Mouse (Mus musculus) intestine, embryonic 14.5 days (tissue): ENCODE measurements around the gene Tnrc18. TPM values are rescaled to one million over a fixed set of nuclear protein-coding genes. Genes with fewer than 3 reads are reported as not detected.

Experiments used
- ATAC-seq: fragments of 200-750 bp; cut with Nextera tagmentation; replicated peaks from 2 replicates; pipeline ENCODE4 v1.8.0; 2017; ENCODE audit warnings: low read depth, moderate number of reproducible peaks, moderate TSS enrichment, moderate library complexity; ENCODE audit not compliant: low FRiP score, low TSS enrichment
- DNase-seq: peaks from one replicate; pipeline ENCODE4 v3.0.0-alpha.2; 2018; ENCODE audit warnings: low spot score
- H3K27ac ChIP-seq: fragments of 300-500 bp; sonication (generic); 2 replicates; pipeline ENCODE4 v1.5.1; 2014; ENCODE audit warnings: low read depth, mild to moderate bottlenecking, control low read depth
- H3K27me3 ChIP-seq: fragments of 300-500 bp; sonication (generic); replicated peaks from 2 replicates; pipeline ENCODE4 v1.6.1; 2014; ENCODE audit warnings: low read length, control low read depth; ENCODE audit not compliant: control insufficient read depth, insufficient read depth
- H3K36me3 ChIP-seq: fragments of 300-500 bp; sonication (generic); 2 replicates; pipeline ENCODE4 v1.6.1; 2014; ENCODE audit warnings: low read length, control low read depth; ENCODE audit not compliant: control insufficient read depth, insufficient read depth
- H3K4me1 ChIP-seq: fragments of 300-500 bp; sonication (generic); replicated peaks from 2 replicates; pipeline ENCODE4 v1.6.1; 2014; ENCODE audit warnings: low read length, control low read depth, mixed read lengths; ENCODE audit not compliant: control insufficient read depth, insufficient read depth
- H3K4me2 ChIP-seq: fragments of 300-500 bp; sonication (generic); 2 replicates; pipeline ENCODE4 v1.6.1; 2014; ENCODE audit warnings: low read length
- H3K4me3 ChIP-seq: fragments of 300-500 bp; sonication (generic); 2 replicates; pipeline ENCODE4 v1.5.1; 2014; ENCODE audit warnings: low read depth, low read length, control low read depth, mixed read lengths
- H3K9ac ChIP-seq: fragments of 300-500 bp; sonication (generic); 2 replicates; pipeline ENCODE4 v1.6.1; 2014; ENCODE audit warnings: mild to moderate bottlenecking, low read length
- H3K9me3 ChIP-seq: fragments of 300-500 bp; sonication (generic); 2 replicates; pipeline ENCODE4 v1.6.1; 2016; ENCODE audit warnings: low read length, control low read depth; ENCODE audit not compliant: control insufficient read depth
- WGBS: fragments of 180-500 bp; shearing (Covaris S2); extraction: QIAGEN DNeasy Blood & Tissue Kit; methylation state at CpG from one replicate; pipeline ENCODE4 v1.1.7; 2014; 5-methylcytosine and 5-hydroxymethylcytosine counted together
- polyA plus RNA-seq: library from polyadenylated mRNA; unstranded; fragments of >200 nt; fragmentation: Nextera tagmentation; extraction: Ambion mirVana; gene quantifications from 2 replicates; pipeline ENCODE4 v1.2.1, GENCODE M21; 2014

Tnrc18 gene
- polyA plus RNA-seq = 31.3 TPM in 2 replicates

DNA sequence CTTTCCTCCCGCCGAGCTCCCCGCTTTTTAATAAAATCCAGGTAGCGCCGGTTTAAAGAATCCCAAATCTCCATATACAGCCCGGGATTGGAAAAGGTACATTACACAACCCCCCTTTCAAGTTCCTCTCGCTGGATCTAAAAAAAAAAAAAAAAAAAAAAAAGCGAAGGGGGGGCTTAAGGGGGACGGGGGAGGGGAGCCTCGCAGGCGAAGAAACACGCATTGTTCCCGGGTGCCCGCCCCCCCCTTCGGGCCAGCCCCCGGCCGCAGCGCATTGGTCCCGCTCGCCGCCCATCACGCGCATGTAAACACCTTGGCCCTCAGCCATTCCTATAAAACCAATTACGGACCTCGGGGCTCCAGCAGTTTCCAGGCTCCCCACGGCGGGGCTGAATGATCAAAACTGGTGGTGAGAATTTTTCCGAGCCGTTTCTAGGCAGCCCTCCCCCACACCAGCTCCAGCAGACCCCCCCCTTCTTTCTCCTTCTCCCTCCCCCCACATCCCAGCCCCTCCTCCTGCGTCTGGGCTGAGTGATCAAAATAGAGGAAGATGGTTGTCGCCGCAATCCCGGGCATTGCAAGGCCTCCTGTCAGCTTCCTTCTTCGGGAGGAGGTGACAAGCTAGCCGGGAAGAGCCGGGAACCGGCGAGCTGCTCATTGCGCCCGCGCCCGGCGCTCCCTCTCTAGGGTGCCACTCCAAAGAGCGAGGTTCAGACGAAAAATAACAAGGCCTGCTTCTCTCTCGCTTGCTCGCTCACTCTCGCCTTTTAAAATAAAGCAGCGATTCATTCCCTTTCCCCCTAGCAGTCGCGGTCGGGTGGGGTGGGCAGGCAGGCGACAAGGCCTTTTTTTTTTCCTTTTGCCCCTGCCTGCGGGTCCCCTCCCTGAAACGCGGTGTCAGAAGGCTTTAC is at the start of gene Tnrc18:
Gene Tnrc18 (minus strand): TSS at position 139 of the 911 bp plus-strand sequence.
- Histone ChIP-seq H3K9ac (peak within 1 kb of the TSS; percentile 100), H3K27ac (peak within 1 kb of the TSS; percentile 100), H3K4me3 (peak within 1 kb of the TSS; percentile 65), H3K27me3 (no peaks in the 10 kb centered on the region), H3K36me3 (no peaks in the 10 kb centered on the region), H3K9me3 (no peaks in the 10 kb centered on the region), H3K4me1 (peaks cover 9% of the 10 kb centered on the region), H3K4me2 (peak within 1 kb of the TSS; percentile 98)
- WGBS = under 1% methylated on average over 54 of the region's 56 CpGs
- DNase-seq = peak; percentile 99
- peak; percentile 59 for ATAC-seq

DNA sequence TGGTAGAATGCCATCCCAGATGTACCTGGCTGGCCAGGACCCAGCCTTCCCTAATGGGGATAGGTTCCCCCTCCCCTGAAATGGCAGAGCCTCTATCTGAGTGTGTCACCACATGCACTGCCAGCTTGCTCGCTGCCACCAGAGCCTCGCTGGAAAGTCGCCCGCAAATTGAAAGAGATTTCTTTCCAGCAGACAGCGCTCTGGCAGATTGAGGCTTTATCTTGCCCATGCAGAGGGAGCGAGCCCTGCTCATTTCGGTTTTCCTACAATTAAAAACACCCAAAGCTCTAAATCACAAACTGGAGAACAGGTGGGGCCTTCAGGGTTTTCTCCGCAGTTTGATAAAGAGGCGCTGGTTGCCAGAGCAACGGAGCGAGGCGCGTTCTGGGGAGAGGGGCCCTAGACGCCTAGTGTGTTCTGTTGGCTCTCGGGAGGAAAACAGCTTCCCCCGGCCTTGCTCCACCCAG is 40.3 kb upstream of the Tnrc18 start:
- H3K4me1 ChIP-seq = peaks cover 5% of the 10 kb centered on the region; the same call in 1 of the 2 replicates
- no peaks in the 10 kb centered on the region for H3K27me3 ChIP-seq
- H3K4me3 ChIP-seq = no peak overlapping the region
- no peak overlapping the region for H3K27ac ChIP-seq
- H3K9ac ChIP-seq = no peak overlapping the region
- no peak for DNase-seq
- H3K36me3 ChIP-seq = no peaks in the 10 kb centered on the region
- no peak for ATAC-seq
- H3K4me2 ChIP-seq = no peak overlapping the region
- 52% methylated on average over 16 of the region's 16 CpGs for WGBS
- no peaks in the 10 kb centered on the region for H3K9me3 ChIP-seq

DNA sequence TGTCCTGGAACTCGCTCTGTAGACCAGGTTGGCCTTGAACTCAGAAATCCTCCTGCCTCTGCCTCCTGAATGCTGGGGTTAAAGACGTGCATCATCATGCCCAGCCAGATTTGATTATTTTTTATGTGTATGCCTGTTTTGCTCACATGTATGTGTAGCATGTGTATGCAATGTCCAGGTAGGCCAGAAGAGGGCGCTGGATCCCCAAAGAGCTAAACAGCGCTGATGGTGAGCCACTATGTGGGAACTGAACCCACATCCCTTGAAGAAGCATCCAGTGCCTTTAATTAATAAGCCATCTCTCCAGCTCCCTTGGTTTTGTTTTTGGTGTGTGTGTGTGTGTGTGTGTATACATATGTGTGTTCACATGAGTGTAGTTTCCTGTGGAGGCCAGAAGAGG is 38.9 kb upstream of the Tnrc18 start:
- WGBS = 76% methylated on average over 4 of the region's 4 CpGs
- no peak for ATAC-seq

DNA sequence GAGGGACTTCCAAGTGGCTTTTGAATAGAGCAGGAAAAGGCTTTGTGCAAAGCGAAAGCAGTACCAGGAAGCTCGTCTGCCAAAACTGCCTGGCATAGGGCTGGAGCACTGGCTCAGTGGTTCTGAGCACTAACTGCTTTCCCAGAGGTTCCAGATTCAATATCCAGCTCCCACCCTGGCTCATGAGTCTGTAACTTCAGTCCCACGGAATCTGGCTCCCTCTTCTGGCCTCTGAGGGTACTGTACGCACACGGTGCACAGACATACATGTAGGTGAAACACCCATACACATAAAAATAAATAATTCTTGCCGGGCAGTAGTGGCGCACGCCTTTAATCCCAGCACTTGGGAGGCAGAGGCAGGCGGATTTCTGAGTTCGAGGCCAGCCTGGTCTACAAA is 37.4 kb upstream of the Tnrc18 start:
- Histone ChIP-seq H3K9ac (no peak overlapping the region), H3K36me3 (no peaks in the 10 kb centered on the region), H3K4me2 (no peak overlapping the region), H3K27ac (no peak overlapping the region), H3K27me3 (no peaks in the 10 kb centered on the region), H3K4me1 (no peaks in the 10 kb centered on the region), H3K4me3 (no peak overlapping the region), H3K9me3 (no peaks in the 10 kb centered on the region)
- WGBS = 82% methylated on average over 10 of the region's 10 CpGs
- ATAC-seq (no peak), DNase-seq (peak; percentile 73)

More for the DNA sequence above, 38.9 kb upstream of the Tnrc18 start:
- H3K27me3 ChIP-seq = no peaks in the 10 kb centered on the region
- no peak overlapping the region for H3K4me3 ChIP-seq
- H3K9me3 ChIP-seq = no peaks in the 10 kb centered on the region
- DNase-seq = no peak
- no peak overlapping the region for H3K27ac ChIP-seq
- no peak overlapping the region for H3K4me2 ChIP-seq
- H3K4me1 ChIP-seq = no peaks in the 10 kb centered on the region
- no peak overlapping the region for H3K9ac ChIP-seq
- H3K36me3 ChIP-seq = no peaks in the 10 kb centered on the region

DNA sequence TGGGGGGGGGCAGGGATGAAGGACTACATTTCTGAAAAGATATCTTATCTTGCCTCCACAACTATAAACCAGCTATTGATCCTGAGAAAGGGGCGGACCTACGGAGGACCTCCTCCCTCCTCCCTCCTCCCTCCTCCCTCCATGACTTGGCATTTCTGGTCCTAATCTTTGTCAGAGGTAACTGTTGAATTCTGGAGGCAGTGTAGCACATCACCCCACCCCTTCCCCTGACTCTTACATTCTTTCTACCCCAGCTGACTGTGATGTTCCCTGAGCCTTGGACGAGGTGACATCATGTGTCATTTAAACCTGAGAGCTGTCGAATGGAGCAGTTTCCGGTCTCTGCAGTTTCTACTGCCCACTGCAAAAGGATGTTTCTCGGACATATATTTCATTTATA is 36.1 kb upstream of the Tnrc18 start:
- DNase-seq (no peak), ATAC-seq (no peak)
- H3K4me3 ChIP-seq = no peak overlapping the region
- H3K4me2 ChIP-seq = no peak overlapping the region
- H3K4me1 ChIP-seq = no peaks in the 10 kb centered on the region
- H3K27me3 ChIP-seq = no peaks in the 10 kb centered on the region
- H3K27ac ChIP-seq = no peak overlapping the region
- no peaks in the 10 kb centered on the region for H3K9me3 ChIP-seq
- 71% methylated on average over 6 of the region's 6 CpGs for WGBS
- H3K9ac ChIP-seq = no peak overlapping the region
- no peaks in the 10 kb centered on the region for H3K36me3 ChIP-seq

DNA sequence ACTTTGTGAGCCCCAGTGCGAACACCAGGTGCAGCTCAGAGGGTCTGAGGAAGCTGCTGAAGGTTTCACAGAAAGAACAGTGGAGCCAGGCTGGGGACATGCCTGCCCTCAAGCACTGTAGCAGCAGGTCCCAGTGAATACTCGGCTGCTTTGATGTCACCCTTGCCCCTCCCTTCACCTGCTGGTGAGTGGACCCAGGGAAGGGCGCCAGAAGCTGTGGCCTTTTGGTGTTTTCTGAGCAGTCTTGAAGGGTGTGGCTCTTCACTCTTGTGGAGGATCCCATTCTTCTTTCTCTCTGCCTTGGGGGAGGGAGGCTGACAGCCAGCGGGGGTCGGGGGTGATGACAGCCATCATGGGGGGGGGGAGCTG is 34.2 kb upstream of the Tnrc18 start:
- Histone ChIP-seq H3K4me1 (no peaks in the 10 kb centered on the region), H3K27me3 (no peaks in the 10 kb centered on the region), H3K9ac (no peak overlapping the region), H3K9me3 (no peaks in the 10 kb centered on the region), H3K36me3 (no peaks in the 10 kb centered on the region), H3K4me3 (no peak overlapping the region), H3K27ac (no peak overlapping the region), H3K4me2 (no peak overlapping the region)
- DNase-seq (no peak), ATAC-seq (no peak)
- WGBS = 54% methylated on average over 5 of the region's 5 CpGs

DNA sequence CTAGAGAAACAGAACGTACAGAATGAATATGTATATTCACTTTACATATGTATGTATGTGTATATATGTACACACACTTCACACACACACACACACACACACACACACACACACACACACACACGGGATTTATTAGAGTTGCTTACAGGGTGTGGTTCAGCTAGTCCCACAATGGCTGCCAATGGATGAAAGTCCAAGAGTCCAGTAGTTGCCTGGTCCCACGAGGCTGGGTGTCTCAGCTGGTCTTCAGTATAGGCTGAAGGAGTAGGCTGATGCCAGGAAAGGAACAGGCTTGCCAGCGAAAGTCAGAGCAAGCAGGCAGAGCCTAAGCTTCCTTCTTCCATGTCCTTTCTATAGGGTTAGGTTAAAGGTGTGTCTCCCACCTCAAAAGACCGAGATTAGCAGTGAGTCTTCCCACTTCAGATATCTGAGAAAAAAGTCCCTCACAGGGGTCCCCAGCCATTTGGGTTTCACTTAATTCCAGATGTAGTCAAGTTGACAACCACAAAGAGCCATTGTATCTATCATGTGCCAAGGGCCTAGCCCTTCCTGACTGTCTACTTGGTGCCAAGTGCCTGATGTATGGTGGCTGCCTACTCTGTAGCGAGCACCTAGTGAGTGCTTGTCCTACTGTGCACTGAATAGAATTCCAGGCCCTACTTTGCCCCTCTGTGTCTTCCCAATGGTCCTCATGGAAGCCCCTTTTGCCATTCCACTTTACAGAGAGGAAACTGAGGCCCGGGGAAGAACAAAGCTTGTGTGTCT is 33.6 kb upstream of the Tnrc18 start:
- H3K27me3 ChIP-seq = no peaks in the 10 kb centered on the region
- H3K27ac ChIP-seq = no peak overlapping the region
- no peak overlapping the region for H3K4me2 ChIP-seq
- H3K9ac ChIP-seq = no peak overlapping the region
- 78% methylated on average over 7 of the region's 7 CpGs for WGBS
- H3K9me3 ChIP-seq = no peaks in the 10 kb centered on the region
- no peak overlapping the region for H3K4me3 ChIP-seq
- ATAC-seq (no peak), DNase-seq (no peak)
- no peaks in the 10 kb centered on the region for H3K4me1 ChIP-seq
- no peaks in the 10 kb centered on the region for H3K36me3 ChIP-seq

DNA sequence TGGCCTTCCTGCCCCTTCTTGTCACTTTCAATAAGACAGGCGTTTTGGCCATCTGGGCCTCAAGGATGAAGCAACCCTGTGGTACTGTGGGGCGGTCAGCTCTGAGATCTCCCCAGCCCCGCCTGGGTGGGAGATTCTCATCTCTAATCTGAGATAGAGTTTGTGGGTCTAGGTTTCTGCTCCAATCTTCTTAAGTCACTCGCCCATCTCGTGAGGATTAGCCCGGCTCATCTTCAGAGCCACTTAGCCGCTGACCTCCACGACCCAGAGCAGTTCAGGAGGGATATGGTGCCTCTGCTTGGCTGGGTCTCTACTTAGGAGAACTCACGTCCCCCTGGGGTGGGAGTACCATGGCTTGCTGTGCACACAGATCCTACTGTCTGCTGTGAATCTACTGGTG is 33.0 kb upstream of the Tnrc18 start:
- no peak overlapping the region for H3K9ac ChIP-seq
- H3K27ac ChIP-seq = no peak overlapping the region
- 65% methylated on average over 9 of the region's 9 CpGs for WGBS
- no peak overlapping the region for H3K4me2 ChIP-seq
- ATAC-seq = no peak
- H3K4me1 ChIP-seq = no peaks in the 10 kb centered on the region
- H3K27me3 ChIP-seq = no peaks in the 10 kb centered on the region
- DNase-seq = no peak
- H3K9me3 ChIP-seq = no peaks in the 10 kb centered on the region
- no peak overlapping the region for H3K4me3 ChIP-seq
- H3K36me3 ChIP-seq = no peaks in the 10 kb centered on the region
